Mouse (Mus musculus) CH12.LX (cell line): ENCODE measurements around the gene Ddx4. TPM values are rescaled to one million over a fixed set of nuclear protein-coding genes. Genes with fewer than 3 reads are reported as not detected.

Experiments
- DNase-seq: peaks from one replicate; pipeline ENCODE4 v3.0.0-alpha.2; 2013; ENCODE audit errors: extremely low read depth
- H3K27ac ChIP-seq: 2 replicates; pipeline ENCODE4 v1.5.1; 2012; ENCODE audit warnings: low read depth, mild to moderate bottlenecking, control low read depth, moderate library complexity; ENCODE audit not compliant: insufficient read depth
- H3K27me3 ChIP-seq: replicated peaks from 2 replicates; pipeline ENCODE3; 2012; ENCODE audit warnings: inconsistent platforms
- H3K36me3 ChIP-seq, 2 experiments: replicated peaks in 1 of 2; 2 replicates each; pipeline versions ENCODE3 to v1.6.1; 2012; ENCODE audit warnings: inconsistent platforms in 1 of 2, low read length in 1 of 2, mild to moderate bottlenecking in 1 of 2, mixed read lengths in 1 of 2, moderate library complexity in 1 of 2; ENCODE audit not compliant: control insufficient read depth in 1 of 2, insufficient read depth in 1 of 2
- H3K4me1 ChIP-seq, 2 experiments: 2 replicates each; pipeline ENCODE4 v1.6.1; 2012; ENCODE audit warnings: inconsistent platforms in 1 of 2, moderate library complexity in 1 of 2; ENCODE audit not compliant: insufficient read depth in 2 of 2, control insufficient read depth in 1 of 2
- H3K4me2 ChIP-seq: 2 replicates; pipeline ENCODE4 v1.6.1; 2012; ENCODE audit warnings: low read depth, mild to moderate bottlenecking, control low read depth; ENCODE audit not compliant: poor library complexity, insufficient read depth, severe bottlenecking
- H3K4me3 ChIP-seq, 3 experiments: fragments of 150-350 bp in 1 of 3; sonication (generic) in 1 of 3; replicated peaks in 1 of 3; 2 replicates each; pipeline versions ENCODE3 to v1.5.1; 2011 to 2012; ENCODE audit warnings: low read depth in 2 of 3, low read length in 2 of 3, mild to moderate bottlenecking in 2 of 3, moderate library complexity in 2 of 3, control low read depth in 1 of 3, improper control_type of control experiment in 1 of 3, inconsistent platforms in 1 of 3, mixed read lengths in 1 of 3; ENCODE audit not compliant: poor library complexity in 1 of 3
- H3K79me2 ChIP-seq: replicated peaks from 2 replicates; pipeline ENCODE4 v1.6.1; 2012; ENCODE audit warnings: mild to moderate bottlenecking, moderate library complexity; ENCODE audit not compliant: control insufficient read depth, poor library complexity, insufficient read depth, severe bottlenecking; ENCODE audit errors: extremely low read depth
- H3K9ac ChIP-seq: 2 replicates; pipeline ENCODE4 v1.6.1; 2012; ENCODE audit warnings: low read depth, mild to moderate bottlenecking, control low read depth, moderate library complexity; ENCODE audit not compliant: insufficient read depth
- H3K9me3 ChIP-seq: replicated peaks from 2 replicates; pipeline ENCODE3; 2012; ENCODE audit warnings: low read length, inconsistent platforms, mixed read lengths
- BHLHE40 ChIP-seq: IDR thresholded peaks from 2 replicates; pipeline ENCODE4 v1.6.1; 2011; ENCODE audit warnings: mild to moderate bottlenecking, low read depth, low read length, improper control_type of control experiment
- CHD1 ChIP-seq: IDR thresholded peaks from 2 replicates; pipeline ENCODE4 v1.6.1; 2012; ENCODE audit warnings: low read depth, low read length, improper control_type of control experiment, inconsistent platforms
- CHD2 ChIP-seq: IDR thresholded peaks from 2 replicates; pipeline ENCODE4 v1.6.1; 2011; ENCODE audit warnings: low read length, improper control_type of control experiment
- CTCF ChIP-seq, 2 experiments: IDR thresholded peaks in 1 of 2; conservative IDR thresholded peaks in 1 of 2; 2 replicates each; pipeline ENCODE4 v1.5.1; 2011 to 2012; ENCODE audit warnings: low read depth in 2 of 2, low read length in 2 of 2, improper control_type of control experiment in 1 of 2, inconsistent platforms in 1 of 2, mild to moderate bottlenecking in 1 of 2, moderate library complexity in 1 of 2
- E2F4 ChIP-seq: IDR thresholded peaks from 2 replicates; pipeline ENCODE4 v1.6.1; 2011; ENCODE audit warnings: low read depth, low read length, improper control_type of control experiment; ENCODE audit not compliant: insufficient replicate concordance
- ELF1 ChIP-seq: IDR thresholded peaks from 2 replicates; pipeline ENCODE4 v1.6.1; 2014; ENCODE audit warnings: low read depth, mild to moderate bottlenecking, inconsistent platforms, low read length, improper control_type of control experiment
- EP300 ChIP-seq: IDR thresholded peaks from 2 replicates; pipeline ENCODE4 v1.6.1; 2011; ENCODE audit warnings: low read length, improper control_type of control experiment
- IRF4 ChIP-seq: IDR thresholded peaks from 2 replicates; pipeline ENCODE4 v1.6.1; 2014; ENCODE audit warnings: low read depth, mild to moderate bottlenecking, inconsistent platforms, low read length, improper control_type of control experiment
- JUN ChIP-seq: IDR thresholded peaks from 2 replicates; pipeline ENCODE4 v1.6.1; 2011; ENCODE audit warnings: low read depth, mild to moderate bottlenecking, low read length, improper control_type of control experiment, moderate library complexity; ENCODE audit not compliant: insufficient read depth
- JUND ChIP-seq: conservative IDR thresholded peaks from 2 replicates; pipeline ENCODE4 v1.6.1; 2011; ENCODE audit warnings: low read depth, low read length, improper control_type of control experiment
- KAT2A ChIP-seq: IDR thresholded peaks from 2 replicates; pipeline ENCODE4 v1.6.1; 2012; ENCODE audit warnings: low read length, improper control_type of control experiment, inconsistent platforms; ENCODE audit not compliant: insufficient replicate concordance
- MAFK ChIP-seq: IDR thresholded peaks from 2 replicates; pipeline ENCODE4 v1.6.1; 2011; ENCODE audit warnings: low read length, improper control_type of control experiment; ENCODE audit not compliant: insufficient replicate concordance
- MEF2A ChIP-seq: IDR thresholded peaks from 2 replicates; pipeline ENCODE4 v1.6.1; 2014; ENCODE audit warnings: low read depth, mild to moderate bottlenecking, inconsistent platforms, low read length, improper control_type of control experiment, borderline replicate concordance
- NELFE ChIP-seq: IDR thresholded peaks from 2 replicates; pipeline ENCODE4 v1.6.1; 2011; ENCODE audit warnings: low read depth, low read length, improper control_type of control experiment
- NRF1 ChIP-seq: IDR thresholded peaks from 2 replicates; pipeline ENCODE4 v1.6.1; 2014; ENCODE audit warnings: low read depth, mild to moderate bottlenecking, inconsistent platforms, low read length, improper control_type of control experiment, moderate library complexity
- PAX5 ChIP-seq: IDR thresholded peaks from 2 replicates; pipeline ENCODE4 v1.6.1; 2012; ENCODE audit warnings: low read length, inconsistent platforms, mixed read lengths
- POLR2A ChIP-seq: IDR thresholded peaks from 2 replicates; pipeline ENCODE4 v1.6.1; 2011; ENCODE audit warnings: low read depth, mild to moderate bottlenecking, improper control_type of control experiment, low read length
- POLR2AphosphoS2 ChIP-seq: IDR thresholded peaks from 2 replicates; pipeline ENCODE4 v1.6.1; 2011; ENCODE audit warnings: low read depth, low read length, improper control_type of control experiment
- RAD21 ChIP-seq: IDR thresholded peaks from 2 replicates; pipeline ENCODE4 v1.6.1; 2011; ENCODE audit warnings: low read depth, mild to moderate bottlenecking, low read length, improper control_type of control experiment, moderate library complexity
- RCOR1 ChIP-seq: conservative IDR thresholded peaks from 2 replicates; pipeline ENCODE4 v1.6.1; 2012; ENCODE audit warnings: low read depth, mild to moderate bottlenecking, inconsistent platforms, low read length, improper control_type of control experiment
- SIN3A ChIP-seq: IDR thresholded peaks from 2 replicates; pipeline ENCODE4 v1.6.1; 2012; ENCODE audit warnings: low read length, improper control_type of control experiment, inconsistent platforms
- SMC3 ChIP-seq: IDR thresholded peaks from 2 replicates; pipeline ENCODE4 v1.6.1; 2011; ENCODE audit warnings: low read depth, low read length, improper control_type of control experiment
- TBP ChIP-seq: conservative IDR thresholded peaks from 2 replicates; pipeline ENCODE4 v1.6.1; 2011; ENCODE audit warnings: low read depth, low read length, improper control_type of control experiment
- USF1 ChIP-seq: IDR thresholded peaks from 2 replicates; pipeline ENCODE4 v1.6.1; 2014; ENCODE audit warnings: low read depth, mild to moderate bottlenecking, inconsistent platforms, low read length, improper control_type of control experiment
- ZC3H11A ChIP-seq: IDR thresholded peaks from 2 replicates; pipeline ENCODE4 v1.6.1; 2012; ENCODE audit warnings: low read depth, mild to moderate bottlenecking, inconsistent platforms, low read length, improper control_type of control experiment
- ZKSCAN1 ChIP-seq: IDR thresholded peaks from 2 replicates; pipeline ENCODE4 v1.6.1; 2012; ENCODE audit warnings: low read depth, inconsistent platforms, low read length, improper control_type of control experiment, borderline replicate concordance
- ZNF384 ChIP-seq: IDR thresholded peaks from 2 replicates; pipeline ENCODE4 v1.6.1; 2012; ENCODE audit warnings: low read depth, low read length, improper control_type of control experiment, inconsistent platforms
- dilution Hi-C: fragments of 300-500 bp; cut with MboI; formaldehyde crosslinking; loops from 2 replicates; pipeline ENCODE4 v1.14.3; 2020; ENCODE audit warnings: low sequenced_read_pairs; ENCODE audit not compliant: extremely low pct_unique_long_range_greater_than_20kb, extremely low pct_ligation_motif_present
- in situ Hi-C: fragments of 300-500 bp; cut with MboI; formaldehyde crosslinking; loops from 3 replicates; pipeline ENCODE4 v1.14.3; 2019; ENCODE audit warnings: low sequenced_read_pairs, low pct_ligation_motif_present, low pct_unique_long_range_greater_than_20kb, mixed read lengths
- polyA plus RNA-seq: library from polyadenylated mRNA; unstranded; fragments of >175 nt; gene quantifications from 2 replicates; pipeline ENCODE4 v1.2.1, GENCODE M21; 2012; ENCODE audit warnings: low read depth; ENCODE audit not compliant: insufficient read length
- total RNA-seq, 2 experiments: library from RNA; depleted of rRNA; stranded (reverse); fragments of 300-350 nt in 1 of 2; fragments of >200 nt in 1 of 2; gene quantifications; 2 replicates each; pipeline ENCODE4 v1.2.3; 2012 to 2014

Gene Ddx4
- total and polyA plus RNA-seq, 3 experiments = 0.08 to 0.35 (median 0.27) TPM

GRCm38 (mm10) chr13:112570768-112571167 is 81.5 kb downstream of the Ddx4 start:
- no peak overlapping the region for H3K4me3 ChIP-seq
- H3K27me3 ChIP-seq = no peaks in the 10 kb centered on the region
- H3K9ac ChIP-seq = no peak overlapping the region
- TF ChIP-seq NRF1 = no peak
- TF ChIP-seq KAT2A = no peak
- TF ChIP-seq CHD2 = no peak
- TF ChIP-seq POLR2A = no peak
- TF ChIP-seq MEF2A = no peak
- peak; percentile 73 for TF ChIP-seq IRF4
- no peak for TF ChIP-seq NELFE
- no peak for TF ChIP-seq ELF1
- no peak for TF ChIP-seq ZC3H11A
- no peak for TF ChIP-seq POLR2AphosphoS2
- no peak for TF ChIP-seq CHD1
- no peak for TF ChIP-seq SIN3A
- no peak for TF ChIP-seq MAFK
- no peak for TF ChIP-seq RAD21
- TF ChIP-seq RCOR1 = no peak
- TF ChIP-seq CTCF (conservative IDR thresholded peaks at IDR 0.05 in 1 of 2, IDR thresholded peaks at IDR 0.05 in 1 of 2; ENCODE audit: low read depth in 2 of 2, low read length in 2 of 2) = no peak
- peak; percentile 53 for TF ChIP-seq JUN
- TF ChIP-seq USF1 = no peak
- peak; percentile 89 for TF ChIP-seq BHLHE40
- TF ChIP-seq ZNF384 = peak; percentile 75
- TF ChIP-seq JUND = peak; percentile 67
- TF ChIP-seq PAX5 = no peak
- TF ChIP-seq E2F4 = no peak
- no peak for TF ChIP-seq SMC3
- no peak for TF ChIP-seq TBP
- TF ChIP-seq ZKSCAN1 = no peak
- peak; percentile 45; the same call in 1 of the 2 replicates for TF ChIP-seq EP300
- in situ Hi-C loops = no loop called here
- no peak overlapping the region for H3K27ac ChIP-seq
- no peak overlapping the region for H3K4me2 ChIP-seq
- peak; percentile 19 for DNase-seq
- dilution Hi-C loops = no loop called here
- no peaks in the 10 kb centered on the region for H3K9me3 ChIP-seq
- no peaks in the 10 kb centered on the region for H3K36me3 ChIP-seq
- H3K79me2 ChIP-seq = no peaks in the 10 kb centered on the region
- peaks cover 0 to 8% of the 10 kb centered on the region in 2 experiments; a peak in 1 of 4 replicates for H3K4me1 ChIP-seq
